Mouse (Mus musculus): ENCODE data around the gene Ptprd.

- TF ChIP-seq CTCF (IDR thresholded peaks at IDR 0.05 in 2 of 3, conservative IDR thresholded peaks at IDR 0.05 in 1 of 3; ENCODE audit: control insufficient read depth in 1 of 3, insufficient read depth in 1 of 3, low read depth in 2 of 3, low read length in 3 of 3, poor library complexity in 1 of 3, severe bottlenecking in 1 of 3): no peak
- TF ChIP-seq GATA1 (IDR thresholded peaks at IDR 0.05; ENCODE audit: low read depth, low read length): no peak
- no peak for TF ChIP-seq UBTF (IDR thresholded peaks at IDR 0.05; ENCODE audit: borderline replicate concordance, insufficient read depth, low read depth, low read length)
- no peak for TF ChIP-seq POLR2A (IDR thresholded peaks at IDR 0.05; ENCODE audit: control insufficient read depth in 1 of 2, insufficient read depth in 1 of 2, low read depth in 1 of 2, low read length in 2 of 2, poor library complexity in 1 of 2)
- TF ChIP-seq BHLHE40 (IDR thresholded peaks at IDR 0.05; ENCODE audit: borderline replicate concordance, low read depth, low read length): no peak
These were observed 2215.9 kb downstream of the Ptprd start for GRCm38 (mm10) chr4:75995841-75996240.

Measured in MEL (cell line).